Mouse (Mus musculus): ENCODE results near the gene Tbc1d17.

Gene Tbc1d17

DNA sequence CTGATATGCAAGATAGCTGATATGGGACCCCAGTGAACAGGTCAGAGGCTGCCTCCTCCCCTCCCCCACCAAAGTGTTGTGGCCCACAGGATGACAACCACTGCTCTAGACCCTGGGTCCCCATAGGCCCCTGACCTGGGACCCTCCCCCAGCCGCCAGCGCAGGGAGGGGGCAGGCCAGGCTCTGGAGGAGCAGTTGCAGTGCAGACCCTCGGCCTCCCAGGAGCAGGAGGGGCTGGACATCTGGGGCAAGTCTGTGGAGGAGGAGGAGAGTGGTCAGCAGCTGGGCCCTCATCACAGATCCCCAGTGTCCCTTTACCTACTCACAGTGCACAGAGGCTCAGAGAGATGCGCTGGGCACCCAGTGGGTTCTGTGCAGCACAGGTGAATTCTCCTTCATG is 58.8 kb downstream of the Tbc1d17 start:
- no peak for DNase-seq (ENCODE audit: inconsistent ontology term)

DNA sequence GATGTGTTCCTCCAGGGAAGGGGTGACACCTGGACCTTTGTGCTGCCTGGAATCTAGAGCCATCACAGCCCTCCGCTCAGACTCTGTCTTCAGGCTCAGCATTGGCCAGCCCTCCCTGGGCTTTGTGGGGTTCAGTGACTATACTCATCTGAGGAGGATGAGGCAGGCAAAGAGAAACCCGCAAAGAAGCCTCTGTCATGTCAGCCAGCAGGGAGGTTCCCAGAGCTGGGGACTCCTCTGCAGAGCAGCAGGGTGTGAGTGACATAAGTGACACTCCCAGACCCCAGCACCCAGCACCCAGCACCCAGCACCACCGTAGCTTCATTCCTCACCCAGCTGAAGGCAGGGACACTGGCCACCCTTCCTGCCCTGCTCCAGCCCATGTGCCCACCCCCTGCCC is 59.3 kb downstream of the Tbc1d17 start:
- no peak for DNase-seq (ENCODE audit: inconsistent ontology term)

All from Muller cell, postnatal 12 days (primary cell).